Mouse (Mus musculus): Measurements from ENCODE around the gene Ifi27l2b. TPM values are rescaled to one million over a fixed set of nuclear protein-coding genes. Genes with fewer than 3 reads are reported as not detected.

Ifi27l2b gene
- polyA plus RNA-seq, 1 experiment from 2014 or later: 529 TPM

GRCm38 (mm10) chr12:103433430-103433829 lies 23.6 kb downstream of the Ifi27l2b start:
- H3K9me3 ChIP-seq (ENCODE audit: control insufficient read depth): no peaks in the 10 kb centered on the region
- no peaks in the 10 kb centered on the region for H3K27me3 ChIP-seq (replicated peaks; ENCODE audit: control insufficient read depth, insufficient read depth, low read length)
- peaks cover 6% of the 10 kb centered on the region; the same call in 1 of the 2 replicates for H3K36me3 ChIP-seq (ENCODE audit: control insufficient read depth, insufficient read depth)
- H3K4me1 ChIP-seq (replicated peaks; ENCODE audit: control insufficient read depth, insufficient read depth, low read length): peaks cover 5% of the 10 kb centered on the region; the same call in 1 of the 2 replicates
- WGBS: 61% methylated on average over 2 of the region's 2 CpGs
- H3K27ac ChIP-seq (ENCODE audit: low read depth, low read length): peak overlapping the region; percentile 57; the same call in 1 of the 2 replicates
- no peak overlapping the region for H3K9ac ChIP-seq (ENCODE audit: low read depth, low read length)
- no peak overlapping the region for H3K4me2 ChIP-seq (replicated peaks; ENCODE audit: low read depth)
- TF ChIP-seq CTCF (IDR thresholded peaks at IDR 0.05; ENCODE audit: low read depth): no peak
- no peak for ATAC-seq
- H3K4me3 ChIP-seq (ENCODE audit: low read depth, low read length): no peak overlapping the region

- Histone ChIP-seq H3K27ac (ENCODE audit: low read depth, low read length) (no peak overlapping the region), H3K4me3 (ENCODE audit: low read depth, low read length) (no peak overlapping the region), H3K9me3 (ENCODE audit: control insufficient read depth) (no peaks in the 10 kb centered on the region), H3K27me3 (replicated peaks; ENCODE audit: control insufficient read depth, insufficient read depth, low read length) (no peaks in the 10 kb centered on the region), H3K36me3 (ENCODE audit: control insufficient read depth, insufficient read depth) (peaks cover 17% of the 10 kb centered on the region; the same call in 1 of the 2 replicates), H3K4me1 (replicated peaks; ENCODE audit: control insufficient read depth, insufficient read depth, low read length) (0 out of 2 replicates have a peak, but pooled peaks cover 8% of the 10 kb centered on the region), H3K9ac (ENCODE audit: low read depth, low read length) (no peak overlapping the region), H3K4me2 (replicated peaks; ENCODE audit: low read depth) (no peak overlapping the region)
- TF ChIP-seq CTCF (IDR thresholded peaks at IDR 0.05; ENCODE audit: low read depth): peak; percentile 31
- WGBS: 92% methylated on average over 7 of the region's 7 CpGs
- no peak for ATAC-seq
Measured at GRCm38 (mm10) chr12:103426710-103427109, 30.3 kb downstream of the Ifi27l2b start.

DNA sequence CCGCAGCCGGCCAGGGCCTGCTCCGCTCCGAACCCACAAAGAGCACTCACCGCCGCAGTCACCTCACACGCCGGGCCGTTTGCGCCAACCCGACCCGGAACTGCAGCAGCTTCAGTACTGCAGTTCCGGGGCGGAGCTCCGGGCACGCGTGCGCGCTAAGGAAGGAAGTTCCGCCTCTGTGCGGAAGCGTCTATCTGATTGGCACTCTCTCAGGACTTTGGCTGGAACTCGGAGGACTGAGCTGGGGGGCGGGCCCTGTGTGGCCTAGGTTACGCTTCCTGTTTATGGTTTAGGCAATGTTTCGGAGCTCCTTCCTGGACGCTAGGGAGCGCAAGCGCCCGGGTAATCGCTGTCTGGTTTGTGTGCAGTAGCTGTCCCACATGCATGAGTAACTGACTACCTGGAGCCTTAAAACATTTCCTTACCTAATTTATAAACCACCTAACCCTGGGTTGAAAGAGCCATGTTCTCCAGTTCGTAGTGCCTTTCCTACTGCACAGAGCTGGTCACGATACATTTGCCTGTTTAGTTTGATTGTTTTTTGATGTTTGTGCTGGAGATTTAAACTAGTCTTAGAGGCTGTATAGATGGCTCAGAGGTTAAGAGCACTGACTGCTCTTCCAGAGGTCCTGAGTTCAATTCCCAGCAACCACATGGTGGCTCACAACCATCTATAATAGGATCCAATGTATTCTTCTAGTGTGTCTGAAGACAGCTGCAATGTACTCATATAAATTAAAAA lies 31.1 kb downstream of the Ifi27l2b start, which contains the start of gene Ddx24:
Gene Ddx24, minus strand, starts transcription at position 102 of the 742 bp plus-strand sequence.
- H3K4me3 ChIP-seq (ENCODE audit: low read depth, low read length): peak within 1 kb of the TSS; percentile 69
- peak; percentile 100 for ATAC-seq
- peaks cover 17% of the 10 kb centered on the region; the same call in 1 of the 2 replicates for H3K36me3 ChIP-seq (ENCODE audit: control insufficient read depth, insufficient read depth)
- WGBS: under 1% methylated on average over 33 of the region's 33 CpGs
- H3K9ac ChIP-seq (ENCODE audit: low read depth, low read length): peak within 1 kb of the TSS; percentile 72
- 0 out of 2 replicates have a peak within 1 kb of the TSS, but pooled peaks have one; percentile 36 for H3K27ac ChIP-seq (ENCODE audit: low read depth, low read length)
- H3K4me2 ChIP-seq (replicated peaks; ENCODE audit: low read depth): peak within 1 kb of the TSS; percentile 73
- peak; percentile 92 for TF ChIP-seq CTCF (IDR thresholded peaks at IDR 0.05; ENCODE audit: low read depth)
- no peaks in the 10 kb centered on the region for H3K27me3 ChIP-seq (replicated peaks; ENCODE audit: control insufficient read depth, insufficient read depth, low read length)
- no peaks in the 10 kb centered on the region for H3K9me3 ChIP-seq (ENCODE audit: control insufficient read depth)
- 0 out of 2 replicates have a peak, but pooled peaks cover 8% of the 10 kb centered on the region for H3K4me1 ChIP-seq (replicated peaks; ENCODE audit: control insufficient read depth, insufficient read depth, low read length)

DNA sequence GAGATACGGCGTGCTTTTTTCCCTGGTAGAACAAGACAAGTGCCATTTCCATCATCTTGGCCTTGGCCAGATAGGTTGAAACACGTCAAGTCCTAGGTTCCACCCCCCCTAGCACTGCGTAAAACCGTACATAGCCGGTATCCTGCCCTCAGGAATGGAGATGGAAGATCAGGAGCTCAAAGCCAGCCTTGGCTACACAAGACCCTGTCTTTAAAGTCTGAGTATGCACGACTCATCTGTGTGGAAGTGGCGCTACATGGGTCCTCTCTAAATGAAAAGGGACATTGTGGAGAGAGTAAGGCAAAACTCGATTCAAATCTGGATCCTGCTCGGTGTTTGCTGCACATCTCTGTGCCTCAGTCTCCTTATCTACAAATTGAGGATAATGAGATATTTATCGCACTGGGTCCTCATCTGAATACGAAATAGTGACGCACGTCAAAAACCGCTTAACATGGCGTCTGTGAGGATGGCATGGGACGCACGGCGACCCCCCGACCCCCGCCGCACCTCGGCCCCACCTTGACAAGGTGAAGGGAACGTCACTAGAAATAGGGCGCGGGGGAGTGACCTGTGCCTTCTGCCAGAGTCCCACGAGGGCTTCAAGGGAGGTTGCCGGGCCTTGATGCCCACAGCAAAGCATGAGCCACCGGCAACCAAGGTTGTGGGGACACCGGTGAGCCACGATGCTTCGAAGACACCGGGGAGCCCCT lies 31.9 kb downstream of the Ifi27l2b start:
- no peak for TF ChIP-seq CTCF (IDR thresholded peaks at IDR 0.05; ENCODE audit: low read depth)
- ATAC-seq: peak; percentile 25
- no peaks in the 10 kb centered on the region for H3K27me3 ChIP-seq (replicated peaks; ENCODE audit: control insufficient read depth, insufficient read depth, low read length)
- peak overlapping the region; percentile 72 for H3K9ac ChIP-seq (ENCODE audit: low read depth, low read length)
- WGBS: 9% methylated on average over 33 of the region's 33 CpGs
- H3K27ac ChIP-seq (ENCODE audit: low read depth, low read length): 0 out of 2 replicates have a peak overlapping the region, but pooled peaks have one; percentile 36
- no peaks in the 10 kb centered on the region for H3K9me3 ChIP-seq (ENCODE audit: control insufficient read depth)
- peak overlapping the region; percentile 69 for H3K4me3 ChIP-seq (ENCODE audit: low read depth, low read length)
- peak overlapping the region; percentile 73 for H3K4me2 ChIP-seq (replicated peaks; ENCODE audit: low read depth)
- H3K4me1 ChIP-seq (replicated peaks; ENCODE audit: control insufficient read depth, insufficient read depth, low read length): 0 out of 2 replicates have a peak, but pooled peaks cover 8% of the 10 kb centered on the region
- peaks cover 17% of the 10 kb centered on the region; the same call in 1 of the 2 replicates for H3K36me3 ChIP-seq (ENCODE audit: control insufficient read depth, insufficient read depth)

- no peak for ATAC-seq
- 90% methylated on average over 10 of the region's 10 CpGs for WGBS
- H3K4me2 ChIP-seq (replicated peaks; ENCODE audit: low read depth): no peak overlapping the region
- no peak for TF ChIP-seq CTCF (IDR thresholded peaks at IDR 0.05; ENCODE audit: low read depth)
- no peak overlapping the region for H3K4me3 ChIP-seq (ENCODE audit: low read depth, low read length)
- peaks cover 85% of the 10 kb centered on the region for H3K36me3 ChIP-seq (ENCODE audit: control insufficient read depth, insufficient read depth)
- no peak overlapping the region for H3K27ac ChIP-seq (ENCODE audit: low read depth, low read length)
- no peaks in the 10 kb centered on the region for H3K4me1 ChIP-seq (replicated peaks; ENCODE audit: control insufficient read depth, insufficient read depth, low read length)
- no peaks in the 10 kb centered on the region for H3K9me3 ChIP-seq (ENCODE audit: control insufficient read depth)
- H3K27me3 ChIP-seq (replicated peaks; ENCODE audit: control insufficient read depth, insufficient read depth, low read length): no peaks in the 10 kb centered on the region
- no peak overlapping the region for H3K9ac ChIP-seq (ENCODE audit: low read depth, low read length)
Measured at GRCm38 (mm10) chr12:103408144-103408543, 48.9 kb downstream of the Ifi27l2b start.

DNA sequence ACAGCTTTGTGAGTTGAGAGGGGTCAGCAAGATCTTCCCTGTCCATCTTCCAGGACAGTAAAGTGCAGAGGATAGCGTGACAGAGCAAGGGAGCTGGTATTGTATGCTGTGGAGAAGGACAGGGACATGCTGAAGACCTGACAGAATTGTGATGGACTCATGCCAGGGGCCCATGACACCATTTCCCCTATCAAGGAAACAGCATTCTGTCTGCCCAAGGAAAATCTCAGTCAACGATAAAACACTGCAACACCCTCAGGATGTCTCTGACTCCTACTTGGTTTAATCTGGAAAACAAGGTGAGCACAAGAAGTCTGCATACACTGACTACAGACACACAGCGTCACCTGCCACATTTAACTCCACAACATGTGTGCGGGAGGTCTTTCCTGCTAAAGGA lies 49.3 kb downstream of the Ifi27l2b start, which contains the start of gene 9330161L09Rik:
Gene 9330161L09Rik, minus strand, starts transcription at position 101 of the 400 bp plus-strand sequence.
- H3K4me3 ChIP-seq (ENCODE audit: low read depth, low read length): no peak within 1 kb of the TSS
- H3K27me3 ChIP-seq (replicated peaks; ENCODE audit: control insufficient read depth, insufficient read depth, low read length): no peaks in the 10 kb centered on the region
- peaks cover 80% of the 10 kb centered on the region for H3K36me3 ChIP-seq (ENCODE audit: control insufficient read depth, insufficient read depth)
- no peaks in the 10 kb centered on the region for H3K9me3 ChIP-seq (ENCODE audit: control insufficient read depth)
- TF ChIP-seq CTCF (IDR thresholded peaks at IDR 0.05; ENCODE audit: low read depth): no peak
- no peaks in the 10 kb centered on the region for H3K4me1 ChIP-seq (replicated peaks; ENCODE audit: control insufficient read depth, insufficient read depth, low read length)
- WGBS: 90% methylated on average over 4 of the region's 4 CpGs
- no peak within 1 kb of the TSS for H3K27ac ChIP-seq (ENCODE audit: low read depth, low read length)
- H3K9ac ChIP-seq (ENCODE audit: low read depth, low read length): no peak within 1 kb of the TSS
- ATAC-seq: no peak
- no peak within 1 kb of the TSS for H3K4me2 ChIP-seq (replicated peaks; ENCODE audit: low read depth)
